Mouse (Mus musculus): ENCODE measurements at regions not wholly inside any gene's neighbourhood (a gene's known extent, or its start where the extent isn't known, plus 50 kb on each side); places are given as distances from the start of the nearest gene placed in this dataset.

- peak; percentile 62; the same call in 1 of the 2 replicates for TF ChIP-seq POLR2A (IDR thresholded peaks at IDR 0.05; ENCODE audit: insufficient read depth, low read depth, low read length)
- no peak for TF ChIP-seq CTCF (IDR thresholded peaks at IDR 0.05)
- TF ChIP-seq EP300 (IDR thresholded peaks at IDR 0.05; ENCODE audit: insufficient read depth, low read depth, low read length) = peak; percentile 95
- peaks cover 26% of the 10 kb centered on the region for H3K4me1 ChIP-seq (ENCODE audit: control insufficient read depth, insufficient read depth, low read length)
- H3K9ac ChIP-seq (ENCODE audit: low read depth, low read length) = peak overlapping the region; percentile 17; the same call in 1 of the 2 replicates
- H3K27me3 ChIP-seq (ENCODE audit: control insufficient read depth, insufficient read depth, low read length) = no peaks in the 10 kb centered on the region
- H3K36me3 ChIP-seq (ENCODE audit: control insufficient read depth, insufficient read depth, low read length) = no peaks in the 10 kb centered on the region
- no peaks in the 10 kb centered on the region for H3K79me2 ChIP-seq (replicated peaks; ENCODE audit: control insufficient read depth, insufficient read depth, low read length)
- DNase-seq = peak; percentile 86 to 89
- WGBS = 3% methylated on average over 17 of the region's 17 CpGs
- intact Hi-C loops (cut with DNase I) = loop anchor here (2.0 to 5.0 kb wide), 5 partner anchors 13 to 129 kb away; no protein-coding TSS in a partner anchor
- H3K4me3 ChIP-seq = peak overlapping the region; percentile 13; the same call in 1 of the 2 replicates
- peak overlapping the region; percentile 68 for H3K27ac ChIP-seq
Observed at GRCm38 (mm10) chr16:30821191-30821910, 221.8 kb downstream of the Fam43a start.

GRCm38 (mm10) chr16:30821911-30822578, 222.5 kb downstream of the Fam43a start:
- no peaks in the 10 kb centered on the region for H3K79me2 ChIP-seq (replicated peaks; ENCODE audit: control insufficient read depth, insufficient read depth, low read length)
- intact Hi-C loops (cut with DNase I) = loop anchor here (2.0 to 5.0 kb wide), 6 partner anchors 13 to 221 kb away; no protein-coding TSS in a partner anchor
- peak overlapping the region; percentile 13; the same call in 1 of the 2 replicates for H3K4me3 ChIP-seq
- 0 out of 2 replicates have a peak overlapping the region, but pooled peaks have one; percentile 11 for H3K9ac ChIP-seq (ENCODE audit: low read depth, low read length)
- no peaks in the 10 kb centered on the region for H3K36me3 ChIP-seq (ENCODE audit: control insufficient read depth, insufficient read depth, low read length)
- no peak for TF ChIP-seq POLR2A (IDR thresholded peaks at IDR 0.05; ENCODE audit: insufficient read depth, low read depth, low read length)
- TF ChIP-seq EP300 (IDR thresholded peaks at IDR 0.05; ENCODE audit: insufficient read depth, low read depth, low read length) = no peak
- TF ChIP-seq CTCF (IDR thresholded peaks at IDR 0.05) = no peak
- 47% methylated on average over 13 of the region's 13 CpGs for WGBS
- H3K27me3 ChIP-seq (ENCODE audit: control insufficient read depth, insufficient read depth, low read length) = no peaks in the 10 kb centered on the region
- peak overlapping the region; percentile 68 for H3K27ac ChIP-seq
- peaks cover 31% of the 10 kb centered on the region for H3K4me1 ChIP-seq (ENCODE audit: control insufficient read depth, insufficient read depth, low read length)
- peak; percentile 27 to 42 for DNase-seq

GRCm38 (mm10) chr16:30826128-30826527, 226.6 kb downstream of the Fam43a start:
- intact Hi-C loops (cut with DNase I) = no loop called here

GRCm38 (mm10) chr16:30827901-30828608, 228.5 kb downstream of the Fam43a start:
- Histone ChIP-seq H3K9ac (ENCODE audit: low read depth, low read length) (no peak overlapping the region), H3K4me3 (no peak overlapping the region), H3K27me3 (ENCODE audit: control insufficient read depth, insufficient read depth, low read length) (no peaks in the 10 kb centered on the region), H3K36me3 (ENCODE audit: control insufficient read depth, insufficient read depth, low read length) (no peaks in the 10 kb centered on the region), H3K4me1 (ENCODE audit: control insufficient read depth, insufficient read depth, low read length) (peaks cover 21% of the 10 kb centered on the region), H3K27ac (peak overlapping the region; percentile 81), H3K79me2 (replicated peaks; ENCODE audit: control insufficient read depth, insufficient read depth, low read length) (no peaks in the 10 kb centered on the region)
- TF ChIP-seq POLR2A (IDR thresholded peaks at IDR 0.05; ENCODE audit: insufficient read depth, low read depth, low read length) (no peak), CTCF (IDR thresholded peaks at IDR 0.05) (peak; percentile 31), EP300 (IDR thresholded peaks at IDR 0.05; ENCODE audit: insufficient read depth, low read depth, low read length) (peak; percentile 80; the same call in 1 of the 2 replicates)
- WGBS = 39% methylated on average over 9 of the region's 9 CpGs
- intact Hi-C loops (cut with DNase I) = no loop called here
- DNase-seq = peak; percentile 69 to 82

More at GRCm38 (mm10) chr16:30826128-30826527, 226.6 kb downstream of the Fam43a start:
- no peaks in the 10 kb centered on the region for H3K36me3 ChIP-seq (ENCODE audit: control insufficient read depth, insufficient read depth, low read length)
- no peak overlapping the region; the same call in 1 of the 2 replicates for H3K9ac ChIP-seq (ENCODE audit: low read depth, low read length)
- no peak overlapping the region for H3K4me3 ChIP-seq
- H3K4me1 ChIP-seq (ENCODE audit: control insufficient read depth, insufficient read depth, low read length) = peaks cover 32% of the 10 kb centered on the region
- no peaks in the 10 kb centered on the region for H3K79me2 ChIP-seq (replicated peaks; ENCODE audit: control insufficient read depth, insufficient read depth, low read length)
- peak overlapping the region; percentile 67 for H3K27ac ChIP-seq
- TF ChIP-seq CTCF (IDR thresholded peaks at IDR 0.05) (no peak), EP300 (IDR thresholded peaks at IDR 0.05; ENCODE audit: insufficient read depth, low read depth, low read length) (0 out of 2 replicates have a peak, but pooled peaks have one; percentile 31)
- 26% methylated on average over 3 of the region's 3 CpGs for WGBS
- DNase-seq = peak in 1 of 2 experiments; percentile 52
- no peaks in the 10 kb centered on the region for H3K27me3 ChIP-seq (ENCODE audit: control insufficient read depth, insufficient read depth, low read length)

- WGBS = 57% methylated on average over 3 of the region's 3 CpGs
Observed at GRCm38 (mm10) chr16:30834561-30834960, 235.0 kb downstream of the Fam43a start.

More at GRCm38 (mm10) chr16:30834561-30834960, 235.0 kb downstream of the Fam43a start:
- peak overlapping the region; percentile 69 for H3K27ac ChIP-seq
- TF ChIP-seq POLR2A (IDR thresholded peaks at IDR 0.05; ENCODE audit: insufficient read depth, low read depth, low read length) = no peak
- TF ChIP-seq EP300 (IDR thresholded peaks at IDR 0.05; ENCODE audit: insufficient read depth, low read depth, low read length) = no peak
- TF ChIP-seq CTCF (IDR thresholded peaks at IDR 0.05) = no peak
- intact Hi-C loops (cut with DNase I) = loop anchor here (2.0 kb wide), 1 partner anchor 14 kb away; no protein-coding TSS in a partner anchor
- no peaks in the 10 kb centered on the region for H3K79me2 ChIP-seq (replicated peaks; ENCODE audit: control insufficient read depth, insufficient read depth, low read length)
- H3K9ac ChIP-seq (ENCODE audit: low read depth, low read length) = no peak overlapping the region
- H3K4me3 ChIP-seq = no peak overlapping the region
- H3K4me1 ChIP-seq (ENCODE audit: control insufficient read depth, insufficient read depth, low read length) = peaks cover 11% of the 10 kb centered on the region
- H3K27me3 ChIP-seq (ENCODE audit: control insufficient read depth, insufficient read depth, low read length) = no peaks in the 10 kb centered on the region
- no peaks in the 10 kb centered on the region for H3K36me3 ChIP-seq (ENCODE audit: control insufficient read depth, insufficient read depth, low read length)
- DNase-seq = no peak
